Mouse (Mus musculus) ES-E14 (cell line): Measurements from ENCODE around the gene 2310034C09Rik. TPM values are rescaled to one million over a fixed set of nuclear protein-coding genes. Genes with fewer than 3 reads are reported as not detected.

Experiments
- DNase-seq: peaks from one replicate; pipeline ENCODE4 v3.0.0-alpha.2; 2013; ENCODE audit warnings: low read depth, low spot score
- H3K27ac ChIP-seq: 2 replicates; pipeline ENCODE4 v1.5.1; 2012; ENCODE audit warnings: low read depth, mild to moderate bottlenecking, low read length, moderate library complexity, mixed read lengths; ENCODE audit not compliant: poor library complexity, insufficient read depth, severe bottlenecking
- H3K36me3 ChIP-seq: 2 replicates; pipeline ENCODE4 v1.6.1; 2012; ENCODE audit warnings: mild to moderate bottlenecking, low read length, moderate library complexity, mixed read lengths; ENCODE audit not compliant: control insufficient read depth, poor library complexity, insufficient read depth, severe bottlenecking
- H3K4me1 ChIP-seq, 2 experiments: fragments of 150-350 bp in 1 of 2; sonication (generic) in 1 of 2; 2 replicates each; pipeline ENCODE4 v1.6.1; 2012; ENCODE audit warnings: low read length in 2 of 2, mild to moderate bottlenecking in 1 of 2, mixed read lengths in 1 of 2; ENCODE audit not compliant: control insufficient read depth in 2 of 2, insufficient read depth in 2 of 2, poor library complexity in 1 of 2
- H3K4me3 ChIP-seq, 2 experiments: fragments of 150-350 bp in 1 of 2; sonication (generic) in 1 of 2; 2 replicates each; pipeline ENCODE4 v1.5.1; 2012; ENCODE audit warnings: low read length in 2 of 2, low read depth in 1 of 2, mild to moderate bottlenecking in 1 of 2, mixed read lengths in 1 of 2; ENCODE audit not compliant: insufficient read depth in 1 of 2, poor library complexity in 1 of 2, severe bottlenecking in 1 of 2
- H3K9ac ChIP-seq: 2 replicates; pipeline ENCODE4 v1.6.1; 2012; ENCODE audit warnings: low read depth, mild to moderate bottlenecking, low read length, mixed read lengths; ENCODE audit not compliant: poor library complexity, insufficient read depth, severe bottlenecking
- H3K9me3 ChIP-seq: fragments of 150-350 bp; sonication (generic); 2 replicates; pipeline ENCODE4 v1.6.1; 2012; ENCODE audit warnings: low read depth, mild to moderate bottlenecking, low read length; ENCODE audit not compliant: control insufficient read depth, insufficient read depth
- CHD2 ChIP-seq: IDR thresholded peaks from 2 replicates; pipeline ENCODE4 v1.6.1; 2014; ENCODE audit warnings: mild to moderate bottlenecking, low read depth, low read length, inconsistent platforms
- HCFC1 ChIP-seq: IDR thresholded peaks from 2 replicates; pipeline ENCODE4 v1.6.1; 2012; ENCODE audit warnings: low read length, inconsistent platforms, borderline replicate concordance; ENCODE audit not compliant: insufficient read depth
- MAFK ChIP-seq: IDR thresholded peaks from 2 replicates; pipeline ENCODE4 v1.6.1; 2014; ENCODE audit warnings: mild to moderate bottlenecking, low read depth, low read length, inconsistent platforms; ENCODE audit not compliant: insufficient read depth
- ZC3H11A ChIP-seq: IDR thresholded peaks from 2 replicates; pipeline ENCODE4 v1.6.1; 2012; ENCODE audit warnings: low read depth, mild to moderate bottlenecking, inconsistent platforms, low read length, borderline replicate concordance
- ZNF384 ChIP-seq: IDR thresholded peaks from 2 replicates; pipeline ENCODE4 v1.6.1; 2012; ENCODE audit warnings: low read depth, low read length, inconsistent platforms
- in situ Hi-C, 2 experiments: fragments of 600-800 bp; cut with MboI; formaldehyde crosslinking; loops; one replicate each; pipeline ENCODE4 v1.15.1; 2025; ENCODE audit warnings: low sequenced_read_pairs in 2 of 2, inconsistent platforms in 1 of 2; ENCODE audit not compliant: unreplicated experiment in 2 of 2
- total RNA-seq: library from RNA; depleted of rRNA; stranded (reverse); fragments of 300-350 nt; gene quantifications from 2 replicates; pipeline ENCODE4 v1.2.3, GENCODE M21; 2012; rRNA removed

2310034C09Rik gene
- total RNA-seq, 1 experiment = not detected

DNA sequence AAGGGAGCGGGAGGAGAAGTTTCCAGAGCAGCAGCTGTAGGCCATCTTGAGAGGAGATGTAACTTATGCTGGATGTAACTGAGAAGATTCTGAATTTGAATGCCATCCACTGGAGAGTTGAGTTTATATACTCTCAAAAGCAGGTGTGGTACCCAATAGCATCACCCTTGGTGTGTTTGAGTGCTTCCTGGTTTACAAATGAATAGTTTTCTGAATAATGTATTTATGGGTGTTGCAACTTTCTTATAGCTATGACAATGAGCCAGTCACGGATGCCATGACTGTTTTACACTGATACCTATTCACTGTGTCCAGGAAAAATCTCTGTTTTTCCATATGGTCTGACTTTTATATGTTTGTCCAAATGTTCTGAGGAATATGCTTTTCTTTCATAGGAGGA lies 15.5 kb downstream of the 2310034C09Rik start, which contains the start of gene 2310057N15Rik:
Gene 2310057N15Rik, minus strand, starts transcription at position 101 of the 400 bp plus-strand sequence.
- no peak within 1 kb of the TSS for H3K4me3 ChIP-seq
- TF ChIP-seq MAFK (no peak), ZNF384 (no peak), CHD2 (no peak), HCFC1 (no peak), ZC3H11A (no peak)
- no peak within 1 kb of the TSS for H3K9ac ChIP-seq
- H3K36me3 ChIP-seq = no peaks in the 10 kb centered on the region
- DNase-seq = no peak
- H3K4me1 ChIP-seq = no peaks in the 10 kb centered on the region
- H3K27ac ChIP-seq = no peak within 1 kb of the TSS
- H3K9me3 ChIP-seq = no peaks in the 10 kb centered on the region
- in situ Hi-C loops = no loop called here

DNA sequence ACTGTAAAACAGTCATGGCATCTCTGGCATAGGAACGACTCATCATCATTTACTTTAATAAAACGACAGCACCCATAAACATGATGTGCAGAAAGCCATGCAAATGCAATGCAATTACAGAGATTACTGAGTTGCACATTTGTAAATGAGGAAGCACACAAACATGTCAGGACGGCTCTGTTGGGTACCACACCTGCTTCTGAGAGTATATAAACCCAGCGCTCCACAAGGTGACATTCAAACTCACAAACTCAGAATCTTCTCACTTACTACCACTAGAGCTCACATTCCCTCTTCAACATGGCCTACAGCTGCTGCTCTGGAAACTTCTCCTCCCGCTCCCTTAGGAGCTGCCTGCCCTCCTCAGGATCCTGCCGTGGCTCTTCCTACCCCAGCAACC lies 18.9 kb downstream of the 2310034C09Rik start, which contains the start of gene Gm5965:
Gene Gm5965, plus strand, starts transcription at position 301 of the 400 bp plus-strand sequence.
- Histone ChIP-seq H3K27ac (no peak within 1 kb of the TSS), H3K9ac (no peak within 1 kb of the TSS), H3K4me1 (no peaks in the 10 kb centered on the region), H3K36me3 (no peaks in the 10 kb centered on the region), H3K9me3 (no peaks in the 10 kb centered on the region), H3K4me3 (no peak within 1 kb of the TSS)
- no peak for TF ChIP-seq MAFK
- no peak for TF ChIP-seq HCFC1
- TF ChIP-seq CHD2 = no peak
- TF ChIP-seq ZC3H11A = no peak
- TF ChIP-seq ZNF384 = no peak
- in situ Hi-C loops = no loop called here
- DNase-seq = no peak

GRCm38 (mm10) chr16:88786786-88787185 lies 28.1 kb downstream of the 2310034C09Rik start:
- TF ChIP-seq ZNF384 = no peak
- TF ChIP-seq CHD2 = no peak
- no peak for TF ChIP-seq HCFC1
- no peak for TF ChIP-seq ZC3H11A
- TF ChIP-seq MAFK = no peak
- no peaks in the 10 kb centered on the region for H3K9me3 ChIP-seq
- H3K27ac ChIP-seq = no peak overlapping the region
- H3K36me3 ChIP-seq = no peaks in the 10 kb centered on the region
- no peak overlapping the region for H3K4me3 ChIP-seq
- no peak for DNase-seq
- no peak overlapping the region for H3K9ac ChIP-seq
- no peaks in the 10 kb centered on the region for H3K4me1 ChIP-seq
- in situ Hi-C loops = no loop called here

Other genes with a start within 250 kb of the 2310034C09Rik start
- gene Cldn8, start 195.7 kb upstream of the 2310034C09Rik start, total RNA-seq = 0.09 TPM in 1 of 2 replicates, not detected in the other
- gene Krtap24-1, start 146.6 kb upstream of the 2310034C09Rik start, total RNA-seq = not detected in 2 replicates
- gene 2310079G19Rik, start 131.2 kb upstream of the 2310034C09Rik start, total RNA-seq = not detected in 2 replicates
- gene Krtap26-1, start 111.1 kb upstream of the 2310034C09Rik start, total RNA-seq = not detected in 2 replicates
- not detected in 2 replicates for gene Krtap27-1, start 87.2 kb upstream of the 2310034C09Rik start, total RNA-seq
- not detected in 2 replicates for gene 2310061N02Rik, start 50.9 kb upstream of the 2310034C09Rik start, total RNA-seq
- not detected in 2 replicates for gene Krtap13-1, start 30.0 kb upstream of the 2310034C09Rik start, total RNA-seq
- not detected in 2 replicates for gene Krtap13, start 7.2 kb upstream of the 2310034C09Rik start, total RNA-seq
- not detected in 2 replicates for gene 2310057N15Rik, start 15.4 kb downstream of the 2310034C09Rik start, total RNA-seq
- gene Gm5965, start 19.0 kb downstream of the 2310034C09Rik start, total RNA-seq = not detected in 2 replicates
- gene Gm20741, start 53.4 kb downstream of the 2310034C09Rik start, total RNA-seq = not detected in 2 replicates
- gene Krtap15, start 61.4 kb downstream of the 2310034C09Rik start, total RNA-seq = not detected in 2 replicates
- not detected in 2 replicates for gene Krtap14, start 67.3 kb downstream of the 2310034C09Rik start, total RNA-seq
- gene Krtap19-1, start 110.6 kb downstream of the 2310034C09Rik start, total RNA-seq = not detected in 2 replicates
- gene Krtap19-2, start 115.4 kb downstream of the 2310034C09Rik start, total RNA-seq = not detected in 2 replicates
- gene Krtap19-3, start 119.2 kb downstream of the 2310034C09Rik start, total RNA-seq = not detected in 2 replicates
- not detected in 2 replicates for gene Krtap19-4, start 126.2 kb downstream of the 2310034C09Rik start, total RNA-seq
- gene Krtap19-5, start 137.6 kb downstream of the 2310034C09Rik start, total RNA-seq = not detected in 2 replicates
- gene Krtap19-9b, start 173.4 kb downstream of the 2310034C09Rik start, total RNA-seq = not detected in 2 replicates
- gene Krtap16-3, start 204.0 kb downstream of the 2310034C09Rik start, total RNA-seq = not detected in 2 replicates